Mouse (Mus musculus) liver, postnatal 0 days (tissue): ENCODE data around the gene Sorl1. TPM values are rescaled to one million over a fixed set of nuclear protein-coding genes. Genes with fewer than 3 reads are reported as not detected.

ENCODE experiments used
- ATAC-seq: fragments of 200-750 bp; cut with Nextera tagmentation; 2 replicates; pipeline ENCODE4 v1.8.0; 2017; ENCODE audit warnings: mild to moderate bottlenecking, moderate library complexity
- DNase-seq: peaks from one replicate; pipeline ENCODE4 v3.0.0-alpha.2; 2016
- H3K27ac ChIP-seq: fragments of 300-500 bp; sonication (generic); 2 replicates; pipeline ENCODE4 v1.5.1; 2014; ENCODE audit warnings: antibody characterized with exemption, moderate library complexity, mild to moderate bottlenecking, low read depth
- H3K27me3 ChIP-seq: fragments of 300-500 bp; sonication (generic); 2 replicates; pipeline ENCODE4 v1.6.1; 2014; ENCODE audit warnings: low read length, control low read depth, mixed read lengths; ENCODE audit not compliant: insufficient read depth
- H3K36me3 ChIP-seq: fragments of 300-500 bp; sonication (generic); replicated peaks from 2 replicates; pipeline ENCODE4 v1.6.1; 2014; ENCODE audit warnings: mild to moderate bottlenecking, control low read depth, low read length, moderate library complexity, mixed read lengths; ENCODE audit not compliant: insufficient read depth
- H3K4me1 ChIP-seq: fragments of 300-500 bp; sonication (generic); 2 replicates; pipeline ENCODE4 v1.6.1; 2014; ENCODE audit warnings: antibody characterized with exemption, mild to moderate bottlenecking, control low read depth; ENCODE audit not compliant: insufficient read depth
- H3K4me2 ChIP-seq: fragments of 300-500 bp; sonication (generic); 2 replicates; pipeline ENCODE4 v1.6.1; 2014; ENCODE audit warnings: low read depth, mild to moderate bottlenecking, low read length, moderate library complexity, mixed read lengths
- H3K4me3 ChIP-seq: fragments of 300-500 bp; sonication (generic); 2 replicates; pipeline ENCODE4 v1.5.1; 2014; ENCODE audit warnings: low read depth, low read length
- H3K9ac ChIP-seq: fragments of 300-500 bp; sonication (generic); replicated peaks from 2 replicates; pipeline ENCODE4 v1.6.1; 2014; ENCODE audit warnings: mild to moderate bottlenecking, moderate library complexity
- H3K9me3 ChIP-seq: fragments of 300-500 bp; sonication (generic); 2 replicates; pipeline ENCODE4 v1.6.1; 2016; ENCODE audit warnings: mild to moderate bottlenecking, control low read depth, low read length, mixed read lengths
- CTCF ChIP-seq: sonication (generic); IDR thresholded peaks from 2 replicates; pipeline ENCODE4 v1.5.1; 2016; ENCODE audit warnings: antibody characterized with exemption, low read depth
- EP300 ChIP-seq: IDR thresholded peaks from 2 replicates; pipeline ENCODE4 v1.6.1; 2016; ENCODE audit warnings: antibody characterized with exemption, low read depth, mild to moderate bottlenecking
- WGBS: fragments of 180-500 bp; shearing (Covaris S2); extraction: QIAGEN DNeasy Blood & Tissue Kit; methylation state at CpG from one replicate; pipeline ENCODE4 v1.1.7; 2014; ENCODE audit not compliant: insufficient replicate concordance; 5-methylcytosine and 5-hydroxymethylcytosine counted together
- polyA plus RNA-seq: library from polyadenylated mRNA; unstranded; fragments of >200 nt; fragmentation: Nextera tagmentation; extraction: Ambion mirVana; gene quantifications from 2 replicates; pipeline ENCODE4 v1.2.1, GENCODE M21; 2015

Gene Sorl1
- polyA plus RNA-seq, 1 experiment from 2014 or later: 3.0 TPM

DNA sequence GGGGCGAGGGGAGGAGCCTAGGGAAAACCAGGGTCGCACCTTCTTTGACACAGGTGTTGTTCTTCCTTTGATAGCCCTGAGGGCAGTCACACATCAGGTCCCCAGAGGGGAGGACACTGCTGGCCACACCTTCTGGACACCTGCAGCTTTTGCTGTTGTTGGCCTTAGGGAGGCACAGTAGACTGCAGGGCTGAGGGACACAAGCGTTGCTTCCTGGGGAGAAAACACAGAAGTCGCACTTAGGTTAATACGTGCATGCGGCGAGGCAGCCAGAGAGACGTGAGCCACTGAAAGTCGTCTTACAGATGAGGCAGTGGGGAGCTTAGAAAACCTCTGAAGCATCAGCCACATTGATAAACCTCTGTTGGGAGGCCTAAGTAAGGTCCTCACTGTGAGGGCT is 99.8 kb downstream of the Sorl1 start:
- 74% methylated on average over 9 of the region's 9 CpGs for WGBS
- no peaks in the 10 kb centered on the region for H3K27me3 ChIP-seq
- no peaks in the 10 kb centered on the region; the same call in 1 of the 2 replicates for H3K4me1 ChIP-seq
- H3K27ac ChIP-seq: no peak overlapping the region
- no peaks in the 10 kb centered on the region for H3K36me3 ChIP-seq
- H3K9me3 ChIP-seq: no peaks in the 10 kb centered on the region
- no peak overlapping the region for H3K4me3 ChIP-seq
- DNase-seq: no peak
- ATAC-seq: no peak
- TF ChIP-seq EP300 (no peak), CTCF (no peak)
- H3K4me2 ChIP-seq: no peak overlapping the region
- no peak overlapping the region for H3K9ac ChIP-seq

DNA sequence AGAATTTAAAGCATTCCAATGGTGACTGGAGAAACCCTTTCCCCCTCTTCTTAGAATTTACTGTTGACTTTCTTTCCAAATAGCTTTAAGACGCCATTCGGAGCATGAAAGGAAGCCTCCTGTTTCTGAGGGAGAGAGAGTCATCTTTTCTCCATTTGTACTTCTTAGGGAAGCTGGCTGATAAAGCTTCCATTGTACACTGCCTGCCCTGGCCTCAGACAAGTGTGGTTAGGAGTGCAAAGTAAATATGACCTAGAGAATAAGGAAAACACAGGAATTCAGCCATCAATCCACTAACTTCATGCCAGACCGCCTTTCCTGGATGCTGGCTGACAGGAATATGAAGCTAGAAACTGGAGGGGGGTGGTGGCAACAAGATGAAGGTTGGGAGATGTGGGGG is 100.7 kb downstream of the Sorl1 start:
- Histone ChIP-seq H3K36me3 (no peaks in the 10 kb centered on the region), H3K4me2 (no peak overlapping the region), H3K27me3 (no peaks in the 10 kb centered on the region), H3K9ac (no peak overlapping the region), H3K9me3 (no peaks in the 10 kb centered on the region), H3K4me3 (no peak overlapping the region), H3K4me1 (no peaks in the 10 kb centered on the region; the same call in 1 of the 2 replicates), H3K27ac (no peak overlapping the region)
- no peak for ATAC-seq
- WGBS: 64% methylated on average over 3 of the region's 3 CpGs
- DNase-seq: no peak
- TF ChIP-seq EP300: no peak
- TF ChIP-seq CTCF: no peak

DNA sequence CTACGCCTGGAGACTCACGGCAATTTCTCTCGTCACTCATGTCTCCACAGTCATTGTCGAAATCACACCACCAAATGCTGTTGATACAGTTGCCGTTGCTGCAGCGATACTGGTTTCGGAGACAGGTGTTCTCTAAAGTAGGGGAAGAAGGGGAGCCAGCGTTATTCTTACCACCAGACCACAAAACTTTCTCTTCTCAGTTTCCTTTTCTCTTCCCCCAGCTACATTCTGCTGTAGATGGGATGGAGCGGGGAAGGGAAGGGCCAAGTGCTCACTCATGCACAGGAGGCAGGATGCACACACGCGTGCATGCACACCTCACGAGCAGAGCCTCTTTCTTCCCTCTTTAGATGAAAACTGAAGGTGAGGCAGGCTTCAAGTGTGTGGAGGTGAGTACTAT is 101.8 kb downstream of the Sorl1 start:
- TF ChIP-seq CTCF (no peak), EP300 (no peak)
- no peaks in the 10 kb centered on the region for H3K36me3 ChIP-seq
- ATAC-seq (peak; percentile 23; the same call in 1 of the 2 replicates), DNase-seq (no peak)
- no peaks in the 10 kb centered on the region for H3K9me3 ChIP-seq
- no peak overlapping the region for H3K27ac ChIP-seq
- H3K4me3 ChIP-seq: no peak overlapping the region
- WGBS: 74% methylated on average over 12 of the region's 12 CpGs
- H3K4me1 ChIP-seq: no peaks in the 10 kb centered on the region; the same call in 1 of the 2 replicates
- no peaks in the 10 kb centered on the region for H3K27me3 ChIP-seq
- H3K4me2 ChIP-seq: no peak overlapping the region
- H3K9ac ChIP-seq: no peak overlapping the region

DNA sequence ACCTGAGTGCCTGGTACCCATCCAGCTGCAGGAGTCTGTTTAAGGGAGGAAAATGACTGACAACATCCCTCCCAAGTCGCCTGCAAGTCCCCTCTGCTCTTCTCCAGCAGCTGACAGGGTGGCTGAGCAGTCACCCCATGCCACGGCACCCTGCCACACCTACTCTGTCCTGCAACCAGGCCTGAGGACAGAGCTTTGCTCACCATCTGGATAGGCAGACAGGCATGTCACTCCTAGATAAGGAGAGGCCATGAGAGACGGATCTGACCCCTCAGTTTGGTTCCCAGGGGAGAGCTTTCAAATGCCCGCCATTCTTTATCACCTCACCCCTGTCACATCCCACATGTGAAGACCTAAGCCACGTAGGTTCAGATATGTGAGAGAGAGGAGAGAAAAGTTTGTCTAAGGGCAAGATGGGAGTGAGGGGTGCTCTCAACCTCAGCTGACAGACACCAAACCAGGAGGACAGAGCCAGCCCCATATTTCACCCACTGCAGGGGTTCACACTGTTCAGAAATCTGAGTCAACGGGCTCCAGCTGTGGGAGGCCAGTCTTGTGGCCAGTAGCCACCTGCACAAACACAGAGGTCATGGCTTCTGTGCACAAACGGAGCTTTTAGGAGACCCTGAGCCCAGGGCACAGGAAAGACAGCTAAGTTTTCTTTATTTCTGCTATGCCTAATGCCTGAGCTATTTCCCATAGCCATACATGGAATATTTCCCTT is 104.6 kb downstream of the Sorl1 start:
- no peak overlapping the region for H3K4me3 ChIP-seq
- peaks cover 3% of the 10 kb centered on the region; the same call in 1 of the 2 replicates for H3K9me3 ChIP-seq
- no peak overlapping the region for H3K4me2 ChIP-seq
- TF ChIP-seq CTCF (no peak), EP300 (no peak)
- no peak for ATAC-seq
- no peak overlapping the region for H3K27ac ChIP-seq
- 50% methylated on average over 7 of the region's 7 CpGs for WGBS
- H3K27me3 ChIP-seq: no peaks in the 10 kb centered on the region
- H3K9ac ChIP-seq: no peak overlapping the region
- no peaks in the 10 kb centered on the region for H3K36me3 ChIP-seq
- no peaks in the 10 kb centered on the region; the same call in 1 of the 2 replicates for H3K4me1 ChIP-seq
- no peak for DNase-seq

DNA sequence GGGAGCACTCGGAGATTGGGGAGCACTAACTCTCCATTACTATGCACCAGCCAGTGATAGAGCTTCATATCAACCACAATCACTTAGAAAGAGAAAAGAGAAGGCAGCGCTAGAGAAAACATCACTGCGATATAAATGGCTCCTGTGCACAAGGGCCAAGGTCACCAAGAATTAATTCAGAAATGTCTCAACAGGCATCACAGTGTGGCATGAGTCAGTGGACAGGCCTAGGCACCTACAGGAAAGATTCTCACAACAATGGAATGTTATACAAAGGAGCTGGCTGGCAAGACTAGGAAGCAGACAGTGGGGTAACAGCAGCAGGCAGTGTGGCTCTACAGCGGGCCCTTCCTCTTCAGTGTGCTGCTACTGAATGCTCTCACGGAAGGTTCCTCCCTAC is 115.6 kb downstream of the Sorl1 start:
- Histone ChIP-seq H3K9ac (no peak overlapping the region), H3K27ac (no peak overlapping the region), H3K36me3 (no peaks in the 10 kb centered on the region), H3K4me3 (no peak overlapping the region), H3K4me1 (no peaks in the 10 kb centered on the region), H3K4me2 (no peak overlapping the region), H3K9me3 (no peaks in the 10 kb centered on the region), H3K27me3 (no peaks in the 10 kb centered on the region)
- DNase-seq (no peak), ATAC-seq (no peak)
- no peak for TF ChIP-seq CTCF
- TF ChIP-seq EP300: no peak
- WGBS: 83% methylated on average over 5 of the region's 5 CpGs

DNA sequence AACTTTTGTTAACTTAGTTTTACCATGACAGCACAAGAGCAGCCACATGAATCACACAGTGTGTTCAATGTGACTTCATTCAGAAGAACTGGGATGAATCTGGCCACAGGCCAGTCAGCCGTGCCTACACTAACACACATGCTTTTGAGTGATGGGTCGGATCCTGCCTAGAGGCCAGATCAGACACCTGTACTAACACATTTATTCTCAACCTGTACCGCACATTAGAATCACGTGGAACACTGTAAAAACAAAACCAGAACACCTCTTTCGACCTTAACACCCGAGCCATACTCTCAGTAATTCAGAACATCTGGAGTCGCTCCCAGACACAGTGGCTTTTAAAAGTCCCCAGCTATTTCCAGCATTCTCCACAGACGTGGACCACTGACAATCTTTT is 119.0 kb downstream of the Sorl1 start:
- no peaks in the 10 kb centered on the region for H3K27me3 ChIP-seq
- DNase-seq (no peak), ATAC-seq (no peak)
- WGBS: 73% methylated on average over 8 of the region's 8 CpGs
- H3K9me3 ChIP-seq: no peaks in the 10 kb centered on the region
- no peaks in the 10 kb centered on the region for H3K4me1 ChIP-seq
- H3K4me2 ChIP-seq: no peak overlapping the region
- TF ChIP-seq EP300 (no peak), CTCF (no peak)
- H3K27ac ChIP-seq: no peak overlapping the region
- H3K36me3 ChIP-seq: no peaks in the 10 kb centered on the region
- H3K4me3 ChIP-seq: no peak overlapping the region
- H3K9ac ChIP-seq: no peak overlapping the region
